Mouse (Mus musculus): ENCODE measurements around the gene Gal3st2c. TPM values are rescaled to one million over a fixed set of nuclear protein-coding genes. Genes with fewer than 3 reads are reported as not detected.
"Not testable (repeated sequence)": the region's sequence is repeated elsewhere in the genome, so short reads cannot be mapped to it uniquely, and the experiment has no call there.

The Gal3st2c gene
- polyA plus RNA-seq, 1 experiment = not detected

DNA sequence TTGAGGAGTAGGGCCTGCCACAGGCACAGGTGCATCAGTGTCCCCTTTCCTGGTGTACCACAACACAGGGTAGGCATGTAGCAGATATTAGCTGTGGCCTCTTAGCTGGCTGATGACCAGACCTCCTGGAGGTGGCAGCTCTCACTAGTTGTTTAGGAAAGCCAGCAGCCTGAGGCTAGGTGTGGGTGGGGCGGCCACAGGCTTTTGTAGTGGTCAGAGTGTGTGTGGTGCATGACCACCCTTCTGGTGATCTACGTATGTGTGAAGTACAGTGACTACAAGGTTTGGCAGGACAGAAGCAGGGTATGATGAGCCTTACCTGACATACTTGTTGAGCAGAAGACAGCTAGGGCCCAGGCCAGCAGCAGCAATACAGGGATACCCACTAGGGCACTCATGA lies 50.1 kb downstream of the Gal3st2c start:
- no peak for DNase-seq (ENCODE audit: extremely low spot score in 1 of 2, low spot score in 1 of 2)

DNA sequence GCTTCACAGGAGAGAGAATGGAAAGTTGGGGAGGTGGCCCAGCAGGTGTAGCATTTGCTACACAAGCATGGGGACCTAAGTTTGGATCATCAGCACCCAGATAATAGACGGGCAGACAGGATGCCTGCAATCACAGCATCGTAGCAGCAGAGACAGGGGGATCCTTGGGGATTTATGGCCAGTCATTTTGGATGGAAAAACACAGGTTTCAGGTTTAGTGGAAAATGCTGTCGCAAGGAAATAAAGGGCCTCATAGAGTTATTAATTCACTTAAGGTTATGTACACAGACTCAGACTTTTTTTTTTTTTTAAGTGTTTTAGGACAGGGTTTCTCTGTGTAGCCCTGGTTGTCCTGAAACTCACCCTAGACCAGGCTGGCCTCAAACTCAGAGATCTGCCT lies 55.2 kb downstream of the Gal3st2c start:
- no peak for DNase-seq (ENCODE audit: extremely low spot score in 1 of 2, low spot score in 1 of 2)

DNA sequence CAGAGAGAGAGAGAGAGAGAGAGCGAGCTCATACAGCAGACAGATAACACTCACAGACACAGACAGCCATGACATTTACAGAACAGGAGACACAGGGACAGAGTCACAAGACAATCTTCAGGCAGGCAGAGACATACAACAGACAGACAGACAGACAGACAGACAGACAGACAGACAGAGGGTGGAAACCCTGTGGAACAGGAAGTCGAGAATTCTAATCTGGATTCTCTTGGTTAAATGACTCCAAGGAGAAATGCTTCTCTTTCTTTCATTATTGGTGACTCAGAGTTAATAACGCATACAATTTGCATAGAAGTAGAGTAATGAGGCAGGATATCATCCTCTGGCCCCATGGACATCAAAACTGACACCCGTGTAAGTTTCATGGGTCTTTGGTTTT lies 56.2 kb downstream of the Gal3st2c start:
- no peak for DNase-seq (ENCODE audit: extremely low spot score in 1 of 2, low spot score in 1 of 2)

DNA sequence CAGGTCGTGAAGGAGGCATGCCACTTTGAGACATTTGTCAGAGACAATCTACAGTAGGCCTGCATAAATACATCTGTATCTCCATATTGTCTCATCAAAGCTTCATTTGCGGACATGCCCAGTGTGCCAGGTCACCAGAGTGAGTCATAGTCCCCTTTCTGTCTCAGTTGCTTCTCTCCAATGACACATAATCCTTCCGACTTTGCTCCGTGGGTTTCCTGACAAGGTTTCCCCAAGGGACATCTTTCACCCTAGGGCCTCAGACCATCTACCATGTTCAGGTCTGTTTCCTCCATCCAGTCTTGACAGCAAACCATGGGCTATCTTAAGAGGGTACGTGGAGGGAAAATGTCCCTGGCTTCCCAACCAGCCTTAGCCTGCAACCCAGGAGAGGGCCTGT lies 60.8 kb downstream of the Gal3st2c start:
- DNase-seq (ENCODE audit: extremely low spot score in 1 of 2, low spot score in 1 of 2) = no peak

DNA sequence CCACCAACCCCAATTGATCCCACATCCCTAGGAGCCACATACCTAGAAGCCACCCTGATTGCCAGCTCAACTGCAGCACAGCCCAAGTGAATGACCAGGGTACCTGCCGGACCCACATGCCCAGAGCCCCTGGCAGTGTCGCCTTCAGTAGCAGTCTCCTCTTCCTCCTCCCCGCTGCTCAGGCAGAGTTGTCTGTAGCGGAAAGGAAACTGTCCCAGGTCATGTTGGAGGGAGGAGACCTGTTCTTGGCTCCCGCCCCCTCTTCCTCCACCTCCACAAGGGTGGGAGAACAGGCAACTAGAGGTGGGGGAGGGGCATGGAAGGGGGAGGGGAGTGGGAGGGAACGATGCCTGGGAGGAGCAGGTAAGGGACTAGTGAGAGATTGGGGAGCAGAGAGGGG lies 62.1 kb downstream of the Gal3st2c start, which contains the start of gene Pdcd1:
TSS of gene Pdcd1 (minus strand) at position 181 of the 400 bp plus-strand sequence.
- DNase-seq (ENCODE audit: extremely low spot score in 1 of 2, low spot score in 1 of 2) = no peak

DNA sequence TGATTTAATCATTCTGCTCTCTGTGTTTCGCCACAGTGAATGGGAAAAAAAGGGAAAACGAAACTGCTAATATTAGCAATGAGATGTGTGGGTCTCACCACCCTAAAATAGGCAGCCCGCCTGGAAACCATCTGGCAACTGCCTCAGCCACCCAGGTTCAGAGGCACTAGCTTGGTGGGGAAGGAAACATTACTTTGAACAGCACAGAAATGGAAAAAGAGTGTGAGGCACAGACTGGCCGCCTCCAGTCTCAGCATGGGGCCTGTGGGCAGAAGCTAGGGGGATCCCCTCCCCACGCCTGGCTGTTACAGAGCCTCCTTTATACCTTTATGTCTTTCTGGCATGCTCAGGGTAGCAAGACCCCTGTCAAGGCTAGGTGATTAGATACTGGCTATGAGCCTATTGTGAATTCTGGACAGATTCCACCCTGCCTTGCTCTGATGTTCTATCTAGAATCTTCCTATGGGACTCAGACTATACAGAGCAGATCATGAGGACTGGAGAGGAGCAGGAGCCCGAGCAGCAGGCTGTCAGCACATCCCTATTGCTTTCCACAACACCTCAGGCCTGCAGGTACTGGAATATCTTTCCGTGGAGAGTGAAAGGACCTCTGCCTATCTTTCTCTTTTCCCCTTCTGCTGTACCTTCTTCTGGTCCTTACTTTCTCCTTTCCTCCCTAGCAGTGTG lies 63.4 kb downstream of the Gal3st2c start:
- peak; percentile 87 to 89 for DNase-seq (ENCODE audit: extremely low spot score in 1 of 2, low spot score in 1 of 2)

DNA sequence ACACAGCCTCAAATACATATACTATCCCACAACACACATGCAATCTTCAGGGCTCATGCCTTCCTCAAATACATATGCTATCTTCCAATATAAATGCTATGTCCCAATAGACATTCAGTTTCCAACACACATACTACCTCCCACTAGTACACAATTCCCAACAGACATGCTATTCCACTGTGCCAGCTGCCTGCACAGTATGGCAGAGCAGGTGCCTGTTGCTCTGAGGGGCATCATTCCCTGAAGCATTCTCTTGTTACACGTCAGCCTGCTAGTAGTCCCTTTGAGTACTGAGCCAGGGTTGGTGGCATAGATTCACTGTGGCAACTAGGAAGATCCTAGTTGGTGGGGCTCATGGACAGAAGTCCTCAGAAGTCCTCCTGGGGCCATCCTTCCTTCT lies 64.2 kb downstream of the Gal3st2c start:
- no peak for DNase-seq (ENCODE audit: extremely low spot score in 1 of 2, low spot score in 1 of 2)

DNA sequence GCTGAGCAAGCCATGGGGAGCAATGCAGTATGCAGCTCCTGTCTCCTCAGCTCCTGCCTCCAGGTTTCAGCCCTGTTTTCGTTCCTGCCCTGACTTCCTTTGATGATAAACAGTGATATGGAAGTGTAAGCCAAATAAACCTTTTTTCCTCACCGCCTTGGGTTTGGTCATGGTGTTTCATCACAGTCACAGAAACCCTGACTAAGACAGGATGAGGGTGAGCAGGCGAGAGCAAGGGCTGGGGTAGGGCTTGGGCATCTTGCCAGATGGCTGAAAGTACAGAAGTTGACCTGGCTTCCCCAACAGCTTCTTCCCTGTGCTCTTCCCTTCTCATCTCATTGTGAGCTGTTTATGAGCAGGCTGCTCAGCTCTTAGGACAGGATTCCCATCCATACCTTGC lies 65.7 kb downstream of the Gal3st2c start:
- DNase-seq (ENCODE audit: extremely low spot score in 1 of 2, low spot score in 1 of 2) = no peak

DNA sequence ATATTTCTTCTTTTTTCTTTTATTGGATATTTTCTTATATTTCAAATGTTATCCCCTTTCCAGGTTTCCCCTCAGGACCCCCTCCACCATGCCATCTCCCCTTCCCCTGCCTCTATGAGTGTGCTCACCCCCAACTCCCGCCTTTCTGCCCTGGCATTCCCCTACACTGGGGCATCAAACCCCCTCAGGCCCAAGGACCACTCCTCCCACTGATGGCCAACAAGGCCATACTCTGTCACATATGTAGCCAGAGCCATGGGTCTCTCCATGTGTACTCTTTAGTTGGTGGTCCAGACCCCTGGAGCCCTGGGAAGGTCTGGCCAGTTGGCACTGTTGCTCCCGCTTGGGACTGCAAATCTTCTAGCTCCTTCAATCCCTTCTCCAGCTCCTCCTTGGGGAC lies 67.1 kb downstream of the Gal3st2c start:
- DNase-seq (ENCODE audit: extremely low spot score in 1 of 2, low spot score in 1 of 2) = no peak

DNA sequence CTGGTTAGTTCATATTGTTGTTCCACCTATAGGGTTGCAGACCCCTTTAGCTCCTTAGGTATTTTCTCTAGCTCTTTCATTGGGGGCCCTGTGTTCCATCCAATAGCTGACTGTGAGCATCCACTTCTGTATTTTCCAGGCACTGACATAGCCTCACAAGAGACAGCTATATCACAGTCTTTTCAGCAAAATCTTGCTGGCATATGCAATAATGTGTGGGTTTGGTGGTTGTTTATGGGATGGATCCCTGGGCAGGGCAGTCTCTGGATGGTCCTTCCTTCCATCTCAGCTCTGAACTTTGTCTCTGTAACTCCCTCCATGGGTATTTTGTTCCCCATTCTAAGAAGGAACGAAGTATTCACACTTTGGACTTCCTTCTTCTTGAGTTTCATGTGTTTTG lies 68.0 kb downstream of the Gal3st2c start:
- DNase-seq (ENCODE audit: extremely low spot score in 1 of 2, low spot score in 1 of 2) = not testable (repeated sequence)

Other genes with a start within 250 kb of the Gal3st2c start
- gene Atg4b, start 239.0 kb upstream of the Gal3st2c start, polyA plus RNA-seq (2012; rRNA removed) = 49.9 and 50.6 TPM in 2 replicates
- 34.8 and 38.4 TPM in 2 replicates for gene Thap4, start 235.6 kb upstream of the Gal3st2c start, polyA plus RNA-seq (2012; rRNA removed)
- gene Dtymk, start 188.6 kb upstream of the Gal3st2c start, polyA plus RNA-seq (2012; rRNA removed) = 95.9 and 97.4 TPM in 2 replicates
- 8.1 and 8.4 TPM in 2 replicates for gene Ing5, start 186.5 kb upstream of the Gal3st2c start, polyA plus RNA-seq (2012; rRNA removed)
- 17.3 and 17.6 TPM in 2 replicates for gene D2hgdh, start 165.6 kb upstream of the Gal3st2c start, polyA plus RNA-seq (2012; rRNA removed)
- gene Gal3st2, start 129.2 kb upstream of the Gal3st2c start, polyA plus RNA-seq (2012; rRNA removed) = 0.06 and 0.11 TPM in 2 replicates
- 0.10 TPM in 1 of 2 replicates, not detected in the other for gene Gal3st2b, start 72.2 kb upstream of the Gal3st2c start, polyA plus RNA-seq (2012; rRNA removed)
- 8.0 and 8.2 TPM in 2 replicates for gene Neu4, start 29.9 kb downstream of the Gal3st2c start, polyA plus RNA-seq (2012; rRNA removed)
- gene Pdcd1, start 62.0 kb downstream of the Gal3st2c start, polyA plus RNA-seq (2012; rRNA removed) = 0.12 and 0.13 TPM in 2 replicates